Mouse (Mus musculus): ENCODE data around the gene Tmprss11g. TPM values are rescaled to one million over a fixed set of nuclear protein-coding genes. Genes with fewer than 3 reads are reported as not detected.

The Tmprss11g gene
- not detected in 2 replicates for total RNA-seq (2015; ENCODE audit: low replicate concordance)
- total RNA-seq (2017; ENCODE audit: low replicate concordance), result not detected in 2 replicates

DNA sequence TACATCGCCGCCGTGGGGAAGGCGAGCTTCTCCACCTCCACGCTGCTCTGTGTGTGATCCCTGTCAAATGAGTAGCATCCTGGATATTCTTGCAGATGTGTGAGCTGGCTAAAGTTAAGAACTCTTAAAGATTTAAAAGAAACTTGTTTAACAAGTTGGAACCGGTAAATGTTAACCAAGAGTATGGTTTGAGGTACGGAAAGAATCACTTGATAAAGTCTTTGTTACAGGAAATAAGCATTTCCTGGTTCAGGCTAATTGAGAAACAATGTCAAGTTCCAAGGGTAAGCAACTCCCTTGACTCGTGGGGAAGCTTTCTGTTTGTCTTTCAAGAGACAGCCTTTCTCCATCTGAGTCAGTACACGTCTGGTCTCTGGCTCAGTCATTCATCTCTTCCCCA lies at the start of gene Tmprss11g:
Gene Tmprss11g, minus strand, starts transcription at position 101 of the 400 bp plus-strand sequence.
- ATAC-seq (replicated peaks; ENCODE audit: low FRiP score, poor library complexity, severe bottlenecking), result no peak

DNA sequence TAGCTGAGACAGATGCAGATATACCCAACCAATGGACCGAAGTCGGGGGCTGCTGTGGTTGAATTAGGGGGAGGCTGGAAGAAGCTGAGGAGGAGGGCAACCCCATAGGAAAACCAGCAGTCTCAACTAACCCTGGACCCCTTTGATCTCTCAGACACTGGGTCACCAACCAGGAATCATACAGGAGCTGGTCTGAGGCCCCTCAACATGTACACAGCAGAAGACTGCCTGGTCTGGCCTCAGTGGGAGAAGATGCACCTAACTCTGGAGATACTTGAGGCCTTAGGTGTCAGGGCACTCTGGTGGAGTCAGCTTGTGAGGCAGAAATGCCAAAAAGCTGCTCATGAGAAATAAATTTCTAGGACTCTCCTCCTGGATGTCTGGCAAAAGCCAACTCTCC lies 28.3 kb upstream of the Tmprss11g start:
- no peak for ATAC-seq (replicated peaks; ENCODE audit: low FRiP score, poor library complexity, severe bottlenecking)

DNA sequence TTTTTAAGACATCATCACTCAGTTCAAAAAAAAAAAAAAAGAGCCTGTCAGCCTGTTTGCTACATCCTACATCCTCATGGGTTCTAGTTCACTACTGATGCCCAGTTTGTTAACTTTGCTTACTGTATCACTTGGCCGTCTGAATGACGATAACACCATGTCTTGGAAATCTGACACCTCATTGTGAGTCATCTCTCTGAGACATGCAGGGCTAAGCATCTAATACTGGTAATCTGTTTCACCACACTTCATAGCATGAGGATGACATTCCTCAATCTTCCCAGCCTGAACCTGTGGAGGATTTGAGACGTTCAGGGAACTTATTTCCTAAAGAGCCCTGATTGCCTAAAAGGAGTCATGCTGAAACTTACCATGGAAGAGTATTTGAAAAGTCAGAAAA lies 22.2 kb upstream of the Tmprss11g start:
- ATAC-seq (replicated peaks; ENCODE audit: low FRiP score, poor library complexity, severe bottlenecking), result no peak

DNA sequence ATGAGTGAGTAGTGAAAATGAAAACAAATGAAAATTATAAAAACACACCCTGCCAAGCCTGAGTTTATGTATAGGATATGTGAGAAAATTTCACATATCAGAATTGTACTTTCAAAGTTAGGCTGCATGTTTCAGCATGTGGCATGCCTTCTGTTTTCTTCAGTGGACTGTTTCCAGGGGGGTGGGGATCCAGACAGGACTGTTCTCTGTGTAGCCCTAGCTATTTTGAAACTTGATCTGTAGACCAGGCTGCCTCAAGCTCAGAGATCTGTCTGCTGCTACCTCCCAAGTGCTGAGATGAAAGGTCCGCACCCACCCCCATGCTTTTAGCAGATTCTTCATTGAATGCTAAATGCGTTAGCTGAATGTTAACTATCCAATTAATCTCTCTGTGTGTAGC lies 10.3 kb upstream of the Tmprss11g start:
- ATAC-seq (replicated peaks; ENCODE audit: low FRiP score, poor library complexity, severe bottlenecking), result no peak

DNA sequence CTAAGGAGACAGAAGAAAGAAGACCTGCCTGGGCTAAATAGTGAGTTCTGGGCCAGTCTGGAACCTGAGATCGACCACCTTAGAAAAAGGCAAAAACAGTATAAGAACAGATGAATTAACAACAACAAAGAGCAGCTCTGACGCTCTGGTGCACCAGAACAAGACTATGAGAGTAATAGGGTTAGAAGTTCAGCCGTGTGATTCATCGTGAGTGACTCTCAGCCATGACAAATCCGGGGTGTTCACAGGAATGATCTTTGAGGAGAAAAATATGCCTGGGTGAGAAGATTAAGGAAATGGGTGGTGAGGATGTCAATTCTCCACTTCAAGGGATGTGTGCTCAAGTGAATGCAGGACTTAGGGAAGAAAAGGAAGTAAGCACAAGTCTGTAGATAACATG lies 6.9 kb downstream of the Tmprss11g start:
- ATAC-seq (replicated peaks; ENCODE audit: low FRiP score, poor library complexity, severe bottlenecking), result no peak

DNA sequence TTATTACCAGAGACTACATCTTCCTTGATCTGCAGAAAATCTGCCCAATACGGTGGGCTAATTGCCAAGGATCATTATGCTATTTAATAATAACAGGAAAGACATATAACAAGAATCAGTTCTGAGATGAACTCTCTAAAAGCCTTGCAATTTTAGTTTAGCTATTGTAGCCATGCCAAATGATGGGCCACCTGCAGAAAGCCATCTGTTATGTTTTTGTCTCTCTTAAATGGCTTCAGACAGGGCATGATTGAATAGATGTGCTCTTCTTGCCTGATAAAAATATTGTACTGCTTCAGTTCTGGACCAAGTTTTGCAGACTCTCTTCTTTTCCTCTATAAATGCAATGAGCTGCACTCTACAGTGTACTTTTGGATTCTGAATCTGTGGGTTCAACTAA lies 24.9 kb downstream of the Tmprss11g start:
- no peak for ATAC-seq (replicated peaks; ENCODE audit: low FRiP score, poor library complexity, severe bottlenecking)

DNA sequence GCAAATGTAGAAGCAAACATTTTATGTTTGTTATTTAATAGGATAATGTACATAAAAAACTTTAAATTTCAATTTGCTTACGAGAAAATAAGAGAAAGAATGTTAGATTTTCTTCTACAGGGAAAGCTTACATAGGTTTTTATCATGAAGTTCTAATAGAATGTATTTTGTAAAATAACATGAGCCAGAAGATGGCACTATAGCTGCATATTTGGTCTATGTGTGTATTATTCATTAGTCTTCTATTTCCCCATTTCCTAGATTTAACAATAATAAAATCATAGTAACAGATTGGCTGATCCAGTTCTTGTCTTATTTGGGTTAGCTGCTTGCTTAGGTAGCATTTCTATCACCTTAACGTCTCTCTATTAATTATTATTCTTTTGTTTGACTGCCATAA lies 35.8 kb downstream of the Tmprss11g start:
- no peak for ATAC-seq (replicated peaks; ENCODE audit: low FRiP score, poor library complexity, severe bottlenecking)

DNA sequence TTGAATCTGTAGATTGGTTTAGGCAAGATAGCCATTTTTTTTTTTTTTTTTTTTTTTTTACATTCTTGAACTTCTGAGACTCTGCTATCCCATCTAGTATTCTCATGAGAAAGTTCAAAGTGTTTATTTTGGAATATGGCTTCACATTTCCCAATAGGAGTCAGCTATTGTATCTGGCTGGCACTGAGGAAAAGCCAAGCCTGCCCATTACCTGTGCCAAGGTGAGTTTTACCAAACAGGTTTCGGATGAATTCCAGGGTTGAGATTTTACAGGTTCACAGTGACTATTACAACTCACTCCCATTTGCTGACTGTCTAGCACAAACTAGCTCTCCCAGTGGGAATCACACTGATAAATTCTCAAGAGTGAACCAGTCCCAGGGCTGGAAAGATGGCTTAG lies 36.4 kb downstream of the Tmprss11g start:
- no peak for ATAC-seq (replicated peaks; ENCODE audit: low FRiP score, poor library complexity, severe bottlenecking)

DNA sequence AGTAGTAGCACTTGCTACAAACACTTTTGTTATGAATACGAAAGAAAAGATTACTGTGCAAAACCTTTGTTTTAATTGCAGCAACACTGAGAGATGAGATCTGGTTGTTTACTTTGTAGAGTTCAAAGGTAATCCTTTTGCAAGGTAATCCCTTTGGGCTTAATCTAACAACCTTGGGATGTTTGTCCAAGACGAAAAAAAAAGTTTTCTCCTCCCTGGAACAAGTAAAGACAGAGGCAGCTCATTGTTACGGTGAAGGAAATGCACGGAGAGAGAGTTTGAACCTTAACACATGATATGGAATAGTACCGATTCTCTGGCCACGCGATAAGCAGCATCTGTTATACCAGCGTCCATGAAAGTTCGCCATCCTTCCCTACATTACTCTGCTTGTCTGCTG lies 44.5 kb downstream of the Tmprss11g start:
- no peak for ATAC-seq (replicated peaks; ENCODE audit: low FRiP score, poor library complexity, severe bottlenecking)

DNA sequence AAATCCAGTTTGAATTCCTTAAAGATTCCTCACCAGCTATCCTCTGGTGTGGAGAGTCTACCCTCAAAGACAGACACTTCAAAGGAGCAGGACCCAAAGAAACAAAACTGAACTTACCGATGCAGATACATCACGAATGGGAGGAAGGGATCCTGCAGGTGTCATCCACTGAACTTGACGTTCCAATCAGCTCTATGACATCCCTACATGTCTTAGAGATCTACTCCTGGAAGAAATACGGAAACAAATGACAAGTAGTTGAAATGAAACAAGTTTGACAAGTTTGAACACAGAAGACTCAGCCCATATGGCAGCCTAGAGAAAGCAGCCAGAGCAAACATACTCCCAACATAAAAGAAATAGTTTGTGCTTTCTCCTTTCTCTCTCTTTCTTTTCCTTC lies 49.5 kb downstream of the Tmprss11g start, which contains the start of gene Tmprss11a:
Gene Tmprss11a, minus strand, starts transcription at position 101 of the 400 bp plus-strand sequence.
- ATAC-seq (replicated peaks; ENCODE audit: low FRiP score, poor library complexity, severe bottlenecking), result no peak

DNA sequence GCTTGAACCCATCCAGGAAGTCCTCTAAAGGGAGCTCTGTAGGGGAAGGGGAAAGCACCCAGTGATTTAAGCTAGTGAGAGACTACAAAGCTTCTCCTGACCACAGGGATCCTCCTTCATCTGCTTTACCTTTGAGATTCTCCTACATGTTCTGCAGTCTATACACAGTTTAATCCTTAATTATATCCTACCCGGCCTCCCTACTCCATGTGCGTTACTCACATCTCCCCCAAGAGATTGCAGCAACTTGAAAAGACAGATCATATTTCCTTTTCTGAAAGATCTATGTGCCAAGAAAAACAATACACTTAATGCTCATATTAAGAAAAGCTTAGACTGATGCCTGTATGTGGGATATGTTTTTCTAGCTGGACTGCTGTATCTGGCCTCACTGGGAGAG lies 79.1 kb downstream of the Tmprss11g start:
- no peak for ATAC-seq (replicated peaks; ENCODE audit: low FRiP score, poor library complexity, severe bottlenecking)

DNA sequence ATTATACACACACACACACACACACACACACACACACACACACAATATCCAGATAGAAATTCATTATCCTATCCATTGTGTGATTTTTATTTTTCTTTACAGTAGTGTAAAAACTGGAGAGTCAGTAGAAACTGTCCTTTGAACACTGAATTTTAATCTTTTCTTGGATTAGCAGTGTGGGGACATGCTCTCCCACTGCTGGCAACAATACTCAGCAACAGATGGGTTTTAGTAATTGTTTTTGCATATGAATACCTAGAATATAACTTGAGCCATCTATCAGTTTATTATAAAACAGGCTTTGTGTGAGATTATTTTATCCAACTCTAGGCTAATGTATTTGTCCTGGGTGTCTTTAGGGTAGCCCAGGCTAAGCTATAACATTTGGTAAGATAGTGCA lies 79.9 kb downstream of the Tmprss11g start:
- no peak for ATAC-seq (replicated peaks; ENCODE audit: low FRiP score, poor library complexity, severe bottlenecking)

Other genes starting within 250 kb of the Tmprss11g start
- not detected in 2 replicates for gene Tmprss11c, start 229.3 kb downstream of the Tmprss11g start, total RNA-seq (2015; ENCODE audit: low replicate concordance)
- not detected in 2 replicates for gene Tmprss11c, start 229.3 kb downstream of the Tmprss11g start, total RNA-seq (2017; ENCODE audit: low replicate concordance)
- not detected in 2 replicates for gene Tmprss11d, start 145.2 kb downstream of the Tmprss11g start, total RNA-seq (2015; ENCODE audit: low replicate concordance)
- gene Tmprss11d, start 145.2 kb downstream of the Tmprss11g start, total RNA-seq (2017; ENCODE audit: low replicate concordance), result not detected in 2 replicates
- not detected in 2 replicates for gene Tmprss11a, start 49.6 kb downstream of the Tmprss11g start, total RNA-seq (2015; ENCODE audit: low replicate concordance)
- not detected in 2 replicates for gene Tmprss11a, start 49.6 kb downstream of the Tmprss11g start, total RNA-seq (2017; ENCODE audit: low replicate concordance)
- not detected in 2 replicates for gene Tmprss11f, start 113.8 kb upstream of the Tmprss11g start, total RNA-seq (2015; ENCODE audit: low replicate concordance)
- not detected in 2 replicates for gene Tmprss11f, start 113.8 kb upstream of the Tmprss11g start, total RNA-seq (2017; ENCODE audit: low replicate concordance)
- gene Tmprss11b, start 157.8 kb upstream of the Tmprss11g start, total RNA-seq (2015; ENCODE audit: low replicate concordance), result not detected in 2 replicates
- not detected in 2 replicates for gene Tmprss11b, start 157.8 kb upstream of the Tmprss11g start, total RNA-seq (2017; ENCODE audit: low replicate concordance)
- gene Tmprss11e, start 227.2 kb upstream of the Tmprss11g start, total RNA-seq (2015; ENCODE audit: low replicate concordance), result not detected in 2 replicates
- not detected in 2 replicates for gene Tmprss11e, start 227.2 kb upstream of the Tmprss11g start, total RNA-seq (2017; ENCODE audit: low replicate concordance)